Mouse (Mus musculus) neural tube, embryonic 11.5 days (tissue): ENCODE data around the gene Jdp2. TPM values are rescaled to one million over a fixed set of nuclear protein-coding genes. Genes with fewer than 3 reads are reported as not detected.
A peak's percentile ranks its signal among the peaks of the same experiment; 100 is the strongest.

Experiments used
- ATAC-seq: fragments of 200-750 bp; cut with Nextera tagmentation; 2 replicates; pipeline ENCODE4 v1.8.0; 2017; ENCODE audit warnings: moderate number of reproducible peaks, mild to moderate bottlenecking, moderate TSS enrichment, moderate library complexity; ENCODE audit not compliant: insufficient read depth, low FRiP score, low TSS enrichment
- DNase-seq: peaks from one replicate; pipeline ENCODE4 v3.0.0-alpha.2; 2015; ENCODE audit warnings: low spot score
- H3K27ac ChIP-seq: fragments of 300-500 bp; sonication (generic); 2 replicates; pipeline ENCODE4 v1.5.1; 2014; ENCODE audit warnings: low read depth, mild to moderate bottlenecking, low read length
- H3K27me3 ChIP-seq: fragments of 300-500 bp; sonication (generic); 2 replicates; pipeline ENCODE4 v1.6.1; 2014; ENCODE audit warnings: mild to moderate bottlenecking, low read length, mixed read lengths; ENCODE audit not compliant: control insufficient read depth, insufficient read depth
- H3K36me3 ChIP-seq: fragments of 300-500 bp; sonication (generic); 2 replicates; pipeline ENCODE4 v1.6.1; 2014; ENCODE audit warnings: mild to moderate bottlenecking, low read length, moderate library complexity, mixed read lengths; ENCODE audit not compliant: control insufficient read depth, insufficient read depth
- H3K4me1 ChIP-seq: fragments of 300-500 bp; sonication (generic); 2 replicates; pipeline ENCODE4 v1.6.1; 2014; ENCODE audit warnings: low read length, mixed read lengths; ENCODE audit not compliant: control insufficient read depth, insufficient read depth
- H3K4me2 ChIP-seq: fragments of 300-500 bp; sonication (generic); 2 replicates; pipeline ENCODE4 v1.6.1; 2014; ENCODE audit warnings: low read depth, mild to moderate bottlenecking, moderate library complexity
- H3K4me3 ChIP-seq: fragments of 300-500 bp; sonication (generic); 2 replicates; pipeline ENCODE4 v1.5.1; 2014; ENCODE audit warnings: low read depth, low read length
- H3K9ac ChIP-seq: fragments of 300-500 bp; sonication (generic); 2 replicates; pipeline ENCODE4 v1.6.1; 2014; ENCODE audit warnings: mild to moderate bottlenecking, low read length
- H3K9me3 ChIP-seq: fragments of 300-500 bp; sonication (generic); 2 replicates; pipeline ENCODE4 v1.6.1; 2016; ENCODE audit warnings: low read length; ENCODE audit not compliant: control insufficient read depth
- WGBS: fragments of 180-500 bp; shearing (Covaris S2); extraction: QIAGEN DNeasy Blood & Tissue Kit; methylation state at CpG from one replicate; pipeline ENCODE4 v1.1.7; 2014; 5-methylcytosine and 5-hydroxymethylcytosine counted together
- polyA plus RNA-seq: library from polyadenylated mRNA; unstranded; fragments of >200 nt; fragmentation: Nextera tagmentation; extraction: Ambion mirVana; gene quantifications from 2 replicates; pipeline ENCODE4 v1.2.1, GENCODE M21; 2014

Jdp2 gene
- polyA plus RNA-seq, 1 experiment from 2014 or later, result 0.69 TPM

GRCm38 (mm10) chr12:85619898-85620443, 21.1 kb downstream of the Jdp2 start:
- Histone ChIP-seq H3K27ac (peak overlapping the region; percentile 77), H3K36me3 (no peaks in the 10 kb centered on the region), H3K4me3 (no peak overlapping the region), H3K9me3 (no peaks in the 10 kb centered on the region), H3K4me1 (peaks cover 22% of the 10 kb centered on the region), H3K27me3 (no peaks in the 10 kb centered on the region), H3K4me2 (no peak overlapping the region), H3K9ac (no peak overlapping the region)
- peak; percentile 60 for DNase-seq
- peak; percentile 73 for ATAC-seq
- WGBS, result 44% methylated on average over 11 of the region's 11 CpGs

GRCm38 (mm10) chr12:85621027-85621426, 22.2 kb downstream of the Jdp2 start:
- 55% methylated on average over 6 of the region's 6 CpGs for WGBS
- Histone ChIP-seq H3K4me1 (peaks cover 22% of the 10 kb centered on the region), H3K27ac (peak overlapping the region; percentile 77), H3K9me3 (no peaks in the 10 kb centered on the region), H3K27me3 (no peaks in the 10 kb centered on the region), H3K4me2 (no peak overlapping the region), H3K36me3 (no peaks in the 10 kb centered on the region), H3K4me3 (no peak overlapping the region), H3K9ac (no peak overlapping the region; the same call in 1 of the 2 replicates)
- ATAC-seq, result peak; percentile 56
- peak; percentile 43 for DNase-seq

GRCm38 (mm10) chr12:85621673-85622072, 22.8 kb downstream of the Jdp2 start:
- peak; percentile 35 for DNase-seq
- peaks cover 22% of the 10 kb centered on the region for H3K4me1 ChIP-seq
- no peak overlapping the region for H3K4me2 ChIP-seq
- peak overlapping the region; percentile 1 for H3K9ac ChIP-seq
- no peaks in the 10 kb centered on the region for H3K27me3 ChIP-seq
- no peak overlapping the region for H3K4me3 ChIP-seq
- peak overlapping the region; percentile 51; the same call in 1 of the 2 replicates for H3K27ac ChIP-seq
- no peaks in the 10 kb centered on the region for H3K36me3 ChIP-seq
- no peaks in the 10 kb centered on the region for H3K9me3 ChIP-seq
- 78% methylated on average over 4 of the region's 4 CpGs for WGBS
- ATAC-seq, result 0 out of 2 replicates have a peak, but pooled peaks have one; percentile 42

GRCm38 (mm10) chr12:85623711-85624110, 24.9 kb downstream of the Jdp2 start:
- 67% methylated on average over 3 of the region's 3 CpGs for WGBS
- Histone ChIP-seq H3K4me2 (no peak overlapping the region), H3K36me3 (no peaks in the 10 kb centered on the region), H3K4me1 (peaks cover 22% of the 10 kb centered on the region), H3K27ac (no peak overlapping the region), H3K9me3 (no peaks in the 10 kb centered on the region), H3K4me3 (no peak overlapping the region), H3K27me3 (no peaks in the 10 kb centered on the region), H3K9ac (no peak overlapping the region)
- ATAC-seq (no peak), DNase-seq (no peak)

- H3K4me2 ChIP-seq, result no peak overlapping the region
- H3K27me3 ChIP-seq, result no peaks in the 10 kb centered on the region
- peaks cover 20% of the 10 kb centered on the region for H3K4me1 ChIP-seq
- H3K36me3 ChIP-seq, result no peaks in the 10 kb centered on the region
- WGBS, result 84% methylated on average over 7 of the region's 7 CpGs
- no peaks in the 10 kb centered on the region for H3K9me3 ChIP-seq
- no peak for ATAC-seq
- H3K27ac ChIP-seq, result no peak overlapping the region
- no peak overlapping the region for H3K4me3 ChIP-seq
- no peak overlapping the region for H3K9ac ChIP-seq
- no peak for DNase-seq
Measured at GRCm38 (mm10) chr12:85624652-85625051, 25.8 kb downstream of the Jdp2 start.

- Histone ChIP-seq H3K9me3 (no peaks in the 10 kb centered on the region), H3K4me2 (no peak overlapping the region), H3K4me3 (no peak overlapping the region), H3K9ac (no peak overlapping the region), H3K27ac (no peak overlapping the region), H3K27me3 (no peaks in the 10 kb centered on the region), H3K4me1 (peaks cover 9% of the 10 kb centered on the region), H3K36me3 (no peaks in the 10 kb centered on the region)
- DNase-seq (no peak), ATAC-seq (no peak)
- WGBS, result 55% methylated on average over 5 of the region's 5 CpGs
Measured at GRCm38 (mm10) chr12:85625852-85626251, 27.0 kb downstream of the Jdp2 start.

GRCm38 (mm10) chr12:85629661-85630481, 31.0 kb downstream of the Jdp2 start:
- WGBS, result 79% methylated on average over 21 of the region's 21 CpGs
- Histone ChIP-seq H3K36me3 (no peaks in the 10 kb centered on the region), H3K4me2 (no peak overlapping the region), H3K27ac (no peak overlapping the region), H3K9ac (no peak overlapping the region), H3K27me3 (no peaks in the 10 kb centered on the region), H3K4me3 (no peak overlapping the region), H3K4me1 (no peaks in the 10 kb centered on the region), H3K9me3 (no peaks in the 10 kb centered on the region)
- no peak for ATAC-seq
- DNase-seq, result no peak

GRCm38 (mm10) chr12:85631196-85631595, 32.4 kb downstream of the Jdp2 start:
- no peak overlapping the region for H3K4me3 ChIP-seq
- no peak overlapping the region for H3K27ac ChIP-seq
- no peak overlapping the region for H3K4me2 ChIP-seq
- no peaks in the 10 kb centered on the region for H3K4me1 ChIP-seq
- no peak overlapping the region for H3K9ac ChIP-seq
- no peaks in the 10 kb centered on the region for H3K36me3 ChIP-seq
- H3K27me3 ChIP-seq, result no peaks in the 10 kb centered on the region
- no peaks in the 10 kb centered on the region for H3K9me3 ChIP-seq
- no peak for ATAC-seq
- 75% methylated on average over 4 of the region's 4 CpGs for WGBS
- DNase-seq, result no peak

GRCm38 (mm10) chr12:85632321-85632720, 33.5 kb downstream of the Jdp2 start:
- DNase-seq, result no peak
- ATAC-seq, result no peak
- Histone ChIP-seq H3K9ac (no peak overlapping the region), H3K27me3 (no peaks in the 10 kb centered on the region), H3K9me3 (no peaks in the 10 kb centered on the region), H3K27ac (no peak overlapping the region), H3K36me3 (no peaks in the 10 kb centered on the region), H3K4me2 (no peak overlapping the region), H3K4me3 (no peak overlapping the region), H3K4me1 (no peaks in the 10 kb centered on the region)
- 95% methylated on average over 10 of the region's 10 CpGs for WGBS
